Mouse (Mus musculus) lung, postnatal 4 days (tissue): ENCODE data around the gene Ripk1.

Experiments
- DNase-seq, 2 experiments: peaks; one replicate each; pipeline ENCODE4 v3.0.0; 2021

The Ripk1 gene

DNA sequence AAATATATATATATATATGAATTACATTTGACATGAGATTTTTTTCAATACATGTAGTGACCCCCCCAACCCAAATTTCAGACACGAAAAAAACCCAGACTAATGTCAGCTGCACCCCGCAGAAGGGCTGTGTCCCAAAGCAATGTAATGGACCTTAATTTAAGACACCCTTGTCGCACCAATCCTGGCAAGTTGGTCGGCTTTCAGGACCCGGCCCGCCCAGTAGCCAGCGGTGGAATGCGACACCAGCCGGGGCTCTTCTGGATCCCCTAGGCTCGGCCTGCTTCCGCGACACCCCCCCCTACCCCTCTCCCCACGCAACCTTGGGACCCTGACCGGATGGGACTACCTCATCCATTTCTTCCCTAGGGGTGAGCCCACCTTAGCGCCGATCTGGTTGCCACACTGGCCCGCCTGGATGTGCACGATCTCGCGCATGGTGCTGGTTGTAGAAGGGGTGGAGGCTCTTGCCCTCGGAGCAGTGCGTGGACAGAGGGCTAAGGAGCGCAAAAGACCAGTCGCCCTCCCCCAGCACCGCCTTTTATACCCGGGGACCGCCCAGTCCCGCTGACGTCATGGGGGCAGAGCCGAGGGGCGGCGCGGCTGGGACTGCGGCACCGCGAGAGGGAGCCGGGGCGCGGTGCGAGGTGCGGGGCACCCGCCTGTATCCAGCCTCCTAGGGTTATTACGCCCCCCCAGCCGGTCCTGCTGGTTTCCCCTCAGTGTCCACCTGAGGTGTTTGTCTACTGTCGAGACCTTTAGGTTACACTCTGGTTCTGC lies 75.5 kb downstream of the Ripk1 start, which contains the start of gene Tubb2a:
Gene Tubb2a (minus strand): TSS at position 516 of the 780 bp plus-strand sequence.
- DNase-seq: peak; percentile 95 to 97

DNA sequence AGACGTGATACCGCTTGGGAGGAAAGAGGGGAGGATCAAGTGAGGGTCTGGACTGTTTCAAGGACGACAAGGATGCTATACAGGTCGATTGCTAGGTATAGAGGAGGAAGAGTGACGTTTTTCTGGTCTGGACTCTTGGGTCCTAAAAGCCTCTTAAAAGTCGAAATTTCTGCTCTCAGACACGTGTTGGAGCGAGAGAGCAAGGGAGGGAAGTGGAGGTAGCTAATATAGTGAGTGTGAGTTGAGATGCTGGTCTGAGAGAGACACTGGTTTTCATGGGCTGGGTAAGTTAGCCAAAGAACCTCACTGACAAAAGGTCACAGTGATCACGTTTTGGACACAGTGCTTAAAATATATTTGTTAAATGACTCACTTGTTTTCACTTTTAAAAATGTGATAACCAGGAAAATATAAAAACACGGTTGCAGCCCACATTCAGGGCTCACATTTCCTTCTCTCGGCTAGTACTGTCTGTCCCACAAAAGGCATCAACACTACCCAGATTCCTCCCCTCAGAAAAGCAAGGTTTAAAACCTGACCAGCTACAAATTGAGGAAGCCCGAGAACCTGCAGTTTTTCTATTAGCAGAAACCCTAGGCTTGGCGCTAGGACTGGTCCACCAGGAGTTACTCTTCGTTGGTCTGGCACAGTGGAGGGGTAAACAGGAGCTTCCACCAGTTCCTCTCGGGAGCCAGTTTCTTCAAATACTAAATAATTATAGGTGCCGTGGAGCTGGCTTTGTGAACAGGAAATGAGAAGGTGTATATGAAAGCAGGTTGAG lies 76.5 kb downstream of the Ripk1 start:
- DNase-seq: no peak

DNA sequence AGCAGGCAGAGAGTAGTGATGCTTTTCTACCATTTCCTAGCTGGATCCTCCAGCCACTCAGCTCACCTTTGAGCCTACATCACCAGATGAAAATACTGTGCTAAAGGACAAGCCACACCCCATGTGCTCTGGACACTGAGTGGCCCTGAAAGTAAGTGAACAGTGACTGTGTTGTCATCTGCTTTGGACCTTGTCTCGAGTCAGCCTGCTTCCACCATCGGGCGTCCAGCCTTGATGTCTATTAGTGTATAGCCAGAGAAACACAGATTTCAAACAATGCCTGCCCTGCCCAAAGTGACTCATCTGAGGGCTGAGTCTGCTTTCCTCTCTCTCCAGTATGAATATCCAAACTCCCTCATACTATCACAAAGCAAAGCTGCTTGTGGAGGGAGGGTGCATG lies 77.6 kb downstream of the Ripk1 start:
- DNase-seq: no peak

DNA sequence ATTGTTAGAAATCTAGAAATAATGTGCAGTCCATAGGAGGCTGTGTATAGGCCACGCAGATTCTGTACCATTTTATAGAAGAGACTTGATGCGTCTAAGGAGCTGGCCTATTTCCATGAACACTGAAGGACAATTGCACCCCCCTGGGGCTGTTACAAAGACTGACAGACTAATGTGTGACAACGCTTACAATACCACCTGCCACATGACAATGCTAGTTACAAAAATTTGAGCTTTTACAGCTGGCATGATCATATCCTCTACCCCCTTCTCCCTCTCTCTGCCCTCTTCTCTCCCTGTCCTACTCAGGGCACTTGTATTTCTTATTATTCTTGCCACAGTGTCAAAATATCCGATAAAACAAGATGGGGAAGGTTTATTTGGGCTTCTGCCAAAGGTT lies 79.8 kb downstream of the Ripk1 start:
- no peak for DNase-seq

DNA sequence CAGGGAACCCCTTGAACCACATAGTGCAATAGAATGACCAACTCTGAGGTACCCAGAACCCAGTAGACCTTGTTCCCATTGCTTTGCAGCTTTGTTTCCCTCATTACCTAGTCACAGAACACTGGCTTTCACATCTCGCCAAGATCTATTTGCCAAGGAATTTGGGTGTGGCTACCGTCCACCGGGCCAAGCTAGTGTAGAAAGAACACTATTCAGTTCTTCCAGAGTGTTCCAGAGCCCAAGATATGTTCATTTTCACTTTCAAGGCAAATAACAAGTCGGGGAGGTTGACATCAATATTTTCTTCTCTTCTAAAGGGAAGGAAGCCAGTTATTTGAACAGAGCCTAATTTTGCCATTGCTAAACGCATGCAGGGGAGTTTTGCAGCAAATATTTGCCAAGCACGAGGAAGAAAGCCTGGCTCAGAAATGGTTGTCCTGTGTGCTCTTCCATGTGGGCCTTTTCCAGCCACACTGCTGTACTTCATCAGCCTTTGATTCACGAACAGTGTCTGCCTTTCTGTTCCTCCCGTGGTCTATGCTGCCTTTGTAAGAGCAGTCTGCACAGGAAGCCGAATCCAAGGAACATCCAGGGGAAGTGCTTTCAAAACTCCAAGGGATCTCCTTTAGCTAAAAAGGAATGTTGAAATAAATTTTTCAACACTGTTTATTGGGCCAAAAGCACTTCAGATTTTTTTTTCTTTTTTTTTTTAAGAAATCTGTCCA lies 82.0 kb downstream of the Ripk1 start:
- peak in 1 of 2 experiments; percentile 28 for DNase-seq
